Mouse (Mus musculus) heart, embryonic 12.5 days (tissue): Measurements from ENCODE around the gene Matk. TPM values are rescaled to one million over a fixed set of nuclear protein-coding genes. Genes with fewer than 3 reads are reported as not detected.

ENCODE experiments used
- ATAC-seq: fragments of 200-750 bp; cut with Nextera tagmentation; 2 replicates; pipeline ENCODE4 v1.8.0; 2017; ENCODE audit warnings: moderate TSS enrichment, moderate library complexity; ENCODE audit not compliant: insufficient number of reproducible peaks, low FRiP score
- H3K27ac ChIP-seq: fragments of 300-500 bp; sonication (generic); 2 replicates; pipeline ENCODE4 v1.5.1; 2016; ENCODE audit warnings: mild to moderate bottlenecking, moderate library complexity; ENCODE audit not compliant: poor library complexity, severe bottlenecking
- H3K27me3 ChIP-seq: fragments of 300-500 bp; sonication (generic); replicated peaks from 2 replicates; pipeline ENCODE4 v1.6.1; 2016; ENCODE audit warnings: mild to moderate bottlenecking, moderate library complexity
- H3K36me3 ChIP-seq: fragments of 300-500 bp; sonication (generic); 2 replicates; pipeline ENCODE4 v1.6.1; 2016; ENCODE audit warnings: mild to moderate bottlenecking, moderate library complexity
- H3K4me1 ChIP-seq: fragments of 300-500 bp; sonication (generic); replicated peaks from 2 replicates; pipeline ENCODE4 v1.6.1; 2016; ENCODE audit warnings: mild to moderate bottlenecking
- H3K4me2 ChIP-seq: fragments of 300-500 bp; sonication (generic); 2 replicates; pipeline ENCODE4 v1.6.1; 2016; ENCODE audit warnings: mild to moderate bottlenecking, moderate library complexity
- H3K4me3 ChIP-seq: fragments of 300-500 bp; sonication (generic); 2 replicates; pipeline ENCODE4 v1.5.1; 2016; ENCODE audit warnings: mild to moderate bottlenecking
- H3K9ac ChIP-seq: fragments of 300-500 bp; sonication (generic); 2 replicates; pipeline ENCODE4 v1.6.1; 2016; ENCODE audit warnings: mild to moderate bottlenecking, moderate library complexity
- H3K9me3 ChIP-seq: fragments of 300-500 bp; sonication (generic); replicated peaks from 2 replicates; pipeline ENCODE4 v1.6.1; 2016; ENCODE audit warnings: mild to moderate bottlenecking, moderate library complexity
- WGBS: fragments of 180-500 bp; shearing (Covaris S2); methylation state at CpG from one replicate; pipeline ENCODE4 v1.1.7; 2016; 5-methylcytosine and 5-hydroxymethylcytosine counted together
- polyA plus RNA-seq: library from polyadenylated mRNA; unstranded; fragments of >200 nt; fragmentation: Nextera tagmentation; extraction: Ambion mirVana; gene quantifications from 2 replicates; pipeline ENCODE4 v1.2.1, GENCODE M21; 2016

The Matk gene
- polyA plus RNA-seq, 1 experiment from 2014 or later = 2.0 TPM

GRCm38 (mm10) chr10:81229735-81230437, 22.8 kb upstream of the Matk start:
- no peak for ATAC-seq
- 9% methylated on average over 20 of the region's 20 CpGs for WGBS
- Histone ChIP-seq H3K9me3 (no peaks in the 10 kb centered on the region), H3K4me1 (peaks cover 22% of the 10 kb centered on the region), H3K36me3 (no peaks in the 10 kb centered on the region), H3K27me3 (peaks cover 37% of the 10 kb centered on the region), H3K27ac (no peak overlapping the region), H3K9ac (no peak overlapping the region), H3K4me2 (peak overlapping the region; percentile 58), H3K4me3 (peak overlapping the region; percentile 15)

GRCm38 (mm10) chr10:81230438-81231332, 22.1 kb upstream of the Matk start, which contains the start of gene Atcay:
Atcay (minus strand) TSS chr10:81230833.
- H3K4me2 ChIP-seq = peak within 1 kb of the TSS; percentile 58
- H3K9ac ChIP-seq = no peak within 1 kb of the TSS
- peaks cover 22% of the 10 kb centered on the region for H3K4me1 ChIP-seq
- H3K9me3 ChIP-seq = no peaks in the 10 kb centered on the region
- WGBS = 14% methylated on average over 27 of the region's 27 CpGs
- no peak for ATAC-seq
- H3K4me3 ChIP-seq = peak within 1 kb of the TSS; percentile 15
- H3K27me3 ChIP-seq = peaks cover 37% of the 10 kb centered on the region
- H3K36me3 ChIP-seq = no peaks in the 10 kb centered on the region
- no peak within 1 kb of the TSS for H3K27ac ChIP-seq

- Histone ChIP-seq H3K4me3 (no peak overlapping the region), H3K9ac (no peak overlapping the region), H3K9me3 (no peaks in the 10 kb centered on the region), H3K4me1 (peaks cover 22% of the 10 kb centered on the region), H3K4me2 (no peak overlapping the region), H3K36me3 (no peaks in the 10 kb centered on the region), H3K27me3 (peaks cover 40% of the 10 kb centered on the region), H3K27ac (no peak overlapping the region)
- no peak for ATAC-seq
- WGBS = 49% methylated on average over 7 of the region's 7 CpGs
Observed at GRCm38 (mm10) chr10:81231436-81231835, 21.3 kb upstream of the Matk start.

- peak; percentile 83 for ATAC-seq
- Histone ChIP-seq H3K27me3 (peaks cover 52% of the 10 kb centered on the region), H3K9me3 (no peaks in the 10 kb centered on the region), H3K36me3 (no peaks in the 10 kb centered on the region), H3K9ac (peak within 1 kb of the TSS; percentile 86), H3K4me1 (peaks cover 22% of the 10 kb centered on the region), H3K27ac (0 out of 2 replicates have a peak within 1 kb of the TSS, but pooled peaks have one; percentile 13), H3K4me3 (peak within 1 kb of the TSS; percentile 71), H3K4me2 (peak within 1 kb of the TSS; percentile 78)
- WGBS = 5% methylated on average over 29 of the region's 29 CpGs
Observed at GRCm38 (mm10) chr10:81232580-81233225, 20.0 kb upstream of the Matk start, which contains the start of gene Zfr2. Zfr2 (plus strand) TSS chr10:81233155.

GRCm38 (mm10) chr10:81233226-81233585, 19.5 kb upstream of the Matk start:
- peak overlapping the region; percentile 71 for H3K4me3 ChIP-seq
- WGBS = 2% methylated on average over 22 of the region's 28 CpGs
- H3K4me1 ChIP-seq = peaks cover 22% of the 10 kb centered on the region
- peak; percentile 68 for ATAC-seq
- peak overlapping the region; percentile 78 for H3K4me2 ChIP-seq
- peaks cover 53% of the 10 kb centered on the region for H3K27me3 ChIP-seq
- no peaks in the 10 kb centered on the region for H3K36me3 ChIP-seq
- no peaks in the 10 kb centered on the region for H3K9me3 ChIP-seq
- H3K9ac ChIP-seq = peak overlapping the region; percentile 86
- H3K27ac ChIP-seq = 0 out of 2 replicates have a peak overlapping the region, but pooled peaks have one; percentile 13

GRCm38 (mm10) chr10:81234206-81234605, 18.5 kb upstream of the Matk start:
- H3K36me3 ChIP-seq = no peaks in the 10 kb centered on the region
- H3K9me3 ChIP-seq = no peaks in the 10 kb centered on the region
- 66% methylated on average over 6 of the region's 6 CpGs for WGBS
- H3K4me2 ChIP-seq = no peak overlapping the region
- H3K27ac ChIP-seq = no peak overlapping the region
- H3K4me1 ChIP-seq = peaks cover 22% of the 10 kb centered on the region
- H3K9ac ChIP-seq = no peak overlapping the region
- no peak for ATAC-seq
- peaks cover 53% of the 10 kb centered on the region for H3K27me3 ChIP-seq
- H3K4me3 ChIP-seq = no peak overlapping the region

- Histone ChIP-seq H3K27ac (no peak overlapping the region), H3K9ac (no peak overlapping the region), H3K27me3 (peaks cover 55% of the 10 kb centered on the region), H3K9me3 (no peaks in the 10 kb centered on the region), H3K4me2 (no peak overlapping the region), H3K4me3 (no peak overlapping the region), H3K4me1 (peaks cover 14% of the 10 kb centered on the region), H3K36me3 (no peaks in the 10 kb centered on the region)
- WGBS = 77% methylated on average over 12 of the region's 12 CpGs
- ATAC-seq = no peak
Observed at GRCm38 (mm10) chr10:81236471-81237268, 16.1 kb upstream of the Matk start.

GRCm38 (mm10) chr10:81238618-81239017, 14.1 kb upstream of the Matk start:
- Histone ChIP-seq H3K27me3 (peaks cover 74% of the 10 kb centered on the region), H3K4me3 (no peak overlapping the region), H3K9me3 (no peaks in the 10 kb centered on the region), H3K36me3 (no peaks in the 10 kb centered on the region), H3K9ac (no peak overlapping the region), H3K4me1 (peaks cover 12% of the 10 kb centered on the region), H3K27ac (no peak overlapping the region), H3K4me2 (no peak overlapping the region)
- 88% methylated on average over 2 of the region's 2 CpGs for WGBS
- ATAC-seq = no peak

GRCm38 (mm10) chr10:81240876-81241275, 11.9 kb upstream of the Matk start:
- Histone ChIP-seq H3K4me1 (peaks cover 17% of the 10 kb centered on the region; the same call in 1 of the 2 replicates), H3K36me3 (no peaks in the 10 kb centered on the region), H3K27ac (no peak overlapping the region), H3K4me3 (no peak overlapping the region), H3K4me2 (no peak overlapping the region), H3K9me3 (no peaks in the 10 kb centered on the region), H3K27me3 (peaks cover 88% of the 10 kb centered on the region), H3K9ac (no peak overlapping the region)
- no peak for ATAC-seq
- WGBS = 23% methylated on average over 13 of the region's 13 CpGs

- Histone ChIP-seq H3K4me2 (no peak overlapping the region), H3K9me3 (no peaks in the 10 kb centered on the region), H3K4me1 (peaks cover 17% of the 10 kb centered on the region; the same call in 1 of the 2 replicates), H3K27me3 (peaks cover 83% of the 10 kb centered on the region), H3K36me3 (no peaks in the 10 kb centered on the region), H3K27ac (no peak overlapping the region), H3K4me3 (no peak overlapping the region), H3K9ac (no peak overlapping the region)
- no peak for ATAC-seq
- 89% methylated on average over 16 of the region's 16 CpGs for WGBS
Observed at GRCm38 (mm10) chr10:81242021-81242420, 10.7 kb upstream of the Matk start.
